Mouse (Mus musculus): ENCODE results near the gene Kcnq4. TPM values are rescaled to one million over a fixed set of nuclear protein-coding genes. Genes with fewer than 3 reads are reported as not detected.

Kcnq4 gene
- polyA plus RNA-seq, 1 experiment from 2014 or later, result 5.0 TPM

DNA sequence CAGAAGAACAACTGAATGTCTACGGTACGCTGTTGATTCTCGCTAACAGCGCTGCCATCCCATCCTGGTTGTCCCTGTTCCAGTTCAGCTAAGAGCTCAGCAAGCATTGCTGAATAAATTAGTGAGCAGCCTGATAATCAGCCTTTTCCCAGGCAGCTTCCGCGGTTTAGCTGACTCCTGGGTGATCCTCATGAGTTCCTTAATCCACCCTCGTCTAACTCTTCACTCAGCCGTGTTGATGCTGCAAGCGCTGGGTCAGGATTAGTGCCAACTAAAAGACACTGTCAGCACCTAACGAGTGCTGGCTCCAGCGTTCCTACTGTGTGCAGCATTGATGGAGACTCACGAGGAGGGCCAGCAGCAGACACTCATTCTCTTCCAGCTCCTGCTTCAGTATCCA is 77.4 kb downstream of the Kcnq4 start:
- 27% methylated on average over 12 of the region's 12 CpGs for WGBS
- Histone ChIP-seq H3K9ac (ENCODE audit: low read length) (no peak overlapping the region), H3K27ac (ENCODE audit: low read depth, low read length) (no peak overlapping the region), H3K4me2 (ENCODE audit: low read length) (no peak overlapping the region), H3K36me3 (ENCODE audit: control insufficient read depth, insufficient read depth, low read length) (no peaks in the 10 kb centered on the region), H3K27me3 (replicated peaks; ENCODE audit: control insufficient read depth, insufficient read depth, low read length) (peaks cover 14% of the 10 kb centered on the region), H3K4me3 (ENCODE audit: low read depth, low read length) (no peak overlapping the region), H3K4me1 (ENCODE audit: control insufficient read depth, insufficient read depth, low read length) (no peaks in the 10 kb centered on the region), H3K9me3 (replicated peaks; ENCODE audit: control insufficient read depth, low read length) (no peaks in the 10 kb centered on the region)
- no peak for DNase-seq (ENCODE audit: low spot score)
- ATAC-seq, result no peak

- no peaks in the 10 kb centered on the region for H3K4me1 ChIP-seq (ENCODE audit: control insufficient read depth, insufficient read depth, low read length)
- ATAC-seq, result no peak
- no peak overlapping the region for H3K27ac ChIP-seq (ENCODE audit: low read depth, low read length)
- WGBS, result 66% methylated on average over 5 of the region's 5 CpGs
- H3K36me3 ChIP-seq (ENCODE audit: control insufficient read depth, insufficient read depth, low read length), result no peaks in the 10 kb centered on the region
- H3K4me3 ChIP-seq (ENCODE audit: low read depth, low read length), result no peak overlapping the region
- no peak overlapping the region for H3K4me2 ChIP-seq (ENCODE audit: low read length)
- H3K9ac ChIP-seq (ENCODE audit: low read length), result no peak overlapping the region
- no peaks in the 10 kb centered on the region for H3K9me3 ChIP-seq (replicated peaks; ENCODE audit: control insufficient read depth, low read length)
- H3K27me3 ChIP-seq (replicated peaks; ENCODE audit: control insufficient read depth, insufficient read depth, low read length), result peaks cover 14% of the 10 kb centered on the region
- DNase-seq (ENCODE audit: low spot score), result no peak
Measured at GRCm38 (mm10) chr4:120669585-120669984, 78.8 kb downstream of the Kcnq4 start.

DNA sequence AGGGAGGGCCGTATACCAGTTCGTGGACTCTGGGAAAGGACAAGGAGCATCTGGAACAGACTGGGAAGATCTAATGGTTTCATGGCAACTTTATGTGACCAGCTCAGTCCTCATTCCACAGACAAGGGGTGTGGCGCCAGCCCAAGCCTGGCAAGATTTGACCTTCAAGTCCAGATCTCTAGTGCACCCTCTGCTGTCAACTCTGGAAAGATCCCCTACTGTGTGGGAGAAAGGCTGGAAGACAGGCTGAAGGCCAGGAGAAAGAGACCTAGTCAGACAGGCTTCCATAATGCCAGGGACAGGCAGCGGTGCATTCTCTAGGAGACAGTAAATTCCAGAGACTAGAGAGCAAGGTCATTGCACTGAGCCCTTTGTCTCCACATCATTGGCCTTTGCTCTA is 79.9 kb downstream of the Kcnq4 start:
- H3K4me2 ChIP-seq (ENCODE audit: low read length), result no peak overlapping the region
- H3K9me3 ChIP-seq (replicated peaks; ENCODE audit: control insufficient read depth, low read length), result no peaks in the 10 kb centered on the region
- no peak for DNase-seq (ENCODE audit: low spot score)
- ATAC-seq, result no peak
- H3K36me3 ChIP-seq (ENCODE audit: control insufficient read depth, insufficient read depth, low read length), result no peaks in the 10 kb centered on the region
- H3K4me1 ChIP-seq (ENCODE audit: control insufficient read depth, insufficient read depth, low read length), result no peaks in the 10 kb centered on the region
- H3K4me3 ChIP-seq (ENCODE audit: low read depth, low read length), result no peak overlapping the region
- 93% methylated on average over 4 of the region's 4 CpGs for WGBS
- H3K27ac ChIP-seq (ENCODE audit: low read depth, low read length), result no peak overlapping the region
- peaks cover 14% of the 10 kb centered on the region for H3K27me3 ChIP-seq (replicated peaks; ENCODE audit: control insufficient read depth, insufficient read depth, low read length)
- H3K9ac ChIP-seq (ENCODE audit: low read length), result no peak overlapping the region

DNA sequence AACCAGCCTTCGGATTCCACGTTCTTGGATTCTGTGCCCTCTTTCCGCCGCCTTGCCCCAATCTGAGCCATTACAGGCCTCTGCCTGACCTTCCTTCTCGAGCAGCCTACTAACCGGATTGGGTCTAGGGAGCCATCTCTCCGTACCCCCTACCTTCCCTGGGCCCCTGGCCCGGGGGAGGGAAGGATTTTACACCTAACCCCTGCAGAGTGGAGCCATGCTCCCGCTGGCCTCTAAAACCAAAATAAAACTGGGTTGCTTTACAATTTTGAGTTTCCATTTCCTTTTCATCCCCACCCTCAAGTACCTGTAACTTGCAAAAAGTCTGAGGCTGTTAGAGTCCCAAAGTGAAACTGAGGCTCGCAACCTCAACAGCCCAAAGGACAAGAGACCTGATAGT is 80.9 kb downstream of the Kcnq4 start:
- H3K27me3 ChIP-seq (replicated peaks; ENCODE audit: control insufficient read depth, insufficient read depth, low read length), result peaks cover 14% of the 10 kb centered on the region
- H3K9ac ChIP-seq (ENCODE audit: low read length), result peak overlapping the region; percentile 61; the same call in 1 of the 2 replicates
- no peaks in the 10 kb centered on the region for H3K9me3 ChIP-seq (replicated peaks; ENCODE audit: control insufficient read depth, low read length)
- no peak overlapping the region for H3K27ac ChIP-seq (ENCODE audit: low read depth, low read length)
- no peaks in the 10 kb centered on the region for H3K4me1 ChIP-seq (ENCODE audit: control insufficient read depth, insufficient read depth, low read length)
- peak overlapping the region; percentile 97 for H3K4me2 ChIP-seq (ENCODE audit: low read length)
- H3K36me3 ChIP-seq (ENCODE audit: control insufficient read depth, insufficient read depth, low read length), result no peaks in the 10 kb centered on the region
- ATAC-seq, result no peak
- H3K4me3 ChIP-seq (ENCODE audit: low read depth, low read length), result peak overlapping the region; percentile 45
- DNase-seq (ENCODE audit: low spot score), result no peak
- WGBS, result 10% methylated on average over 10 of the region's 10 CpGs

GRCm38 (mm10) chr4:120667045-120667501 is 81.3 kb downstream of the Kcnq4 start:
- peaks cover 14% of the 10 kb centered on the region for H3K27me3 ChIP-seq (replicated peaks; ENCODE audit: control insufficient read depth, insufficient read depth, low read length)

GRCm38 (mm10) chr4:120666358-120667024 is 81.9 kb downstream of the Kcnq4 start, which contains the start of gene Cited4:
TSS of gene Cited4 (plus strand) at chr4:120666572.
- Histone ChIP-seq H3K9ac (ENCODE audit: low read length) (peak within 1 kb of the TSS; percentile 61), H3K36me3 (ENCODE audit: control insufficient read depth, insufficient read depth, low read length) (no peaks in the 10 kb centered on the region), H3K27me3 (replicated peaks; ENCODE audit: control insufficient read depth, insufficient read depth, low read length) (peaks cover 14% of the 10 kb centered on the region), H3K4me1 (ENCODE audit: control insufficient read depth, insufficient read depth, low read length) (no peaks in the 10 kb centered on the region), H3K4me2 (ENCODE audit: low read length) (peak within 1 kb of the TSS; percentile 97), H3K27ac (ENCODE audit: low read depth, low read length) (no peak within 1 kb of the TSS), H3K9me3 (replicated peaks; ENCODE audit: control insufficient read depth, low read length) (no peaks in the 10 kb centered on the region), H3K4me3 (ENCODE audit: low read depth, low read length) (peak within 1 kb of the TSS; percentile 45)
- peak; percentile 90 for DNase-seq (ENCODE audit: low spot score)
- peak; percentile 90 for ATAC-seq
- WGBS, result under 1% methylated on average over 44 of the region's 50 CpGs

More at GRCm38 (mm10) chr4:120667045-120667501, 81.3 kb downstream of the Kcnq4 start:
- under 1% methylated on average over 49 of the region's 50 CpGs for WGBS
- peak; percentile 60 for DNase-seq (ENCODE audit: low spot score)
- H3K27ac ChIP-seq (ENCODE audit: low read depth, low read length), result no peak overlapping the region
- no peaks in the 10 kb centered on the region for H3K9me3 ChIP-seq (replicated peaks; ENCODE audit: control insufficient read depth, low read length)
- peak overlapping the region; percentile 45 for H3K4me3 ChIP-seq (ENCODE audit: low read depth, low read length)
- H3K4me2 ChIP-seq (ENCODE audit: low read length), result peak overlapping the region; percentile 97
- no peaks in the 10 kb centered on the region for H3K36me3 ChIP-seq (ENCODE audit: control insufficient read depth, insufficient read depth, low read length)
- peak overlapping the region; percentile 61 for H3K9ac ChIP-seq (ENCODE audit: low read length)
- H3K4me1 ChIP-seq (ENCODE audit: control insufficient read depth, insufficient read depth, low read length), result no peaks in the 10 kb centered on the region
- ATAC-seq, result peak; percentile 69

DNA sequence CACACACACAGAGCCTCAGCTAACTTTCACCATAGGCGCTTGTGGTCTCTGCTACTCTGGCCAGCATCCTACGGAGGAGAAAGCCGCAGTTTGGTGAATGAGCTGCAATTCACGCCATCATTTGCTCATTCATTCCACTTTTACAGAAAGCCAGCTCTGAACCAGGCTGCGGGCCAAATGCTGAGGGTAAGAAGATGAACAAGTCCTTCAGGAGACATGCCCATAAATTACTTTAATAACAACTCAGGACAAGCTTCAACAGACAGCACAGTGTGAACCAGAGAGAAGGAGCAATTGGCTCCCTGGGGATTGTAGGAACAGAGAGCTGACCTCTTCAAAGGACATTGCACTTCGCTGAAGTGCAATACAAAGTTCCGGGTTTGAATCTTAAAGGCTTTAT is 82.6 kb downstream of the Kcnq4 start:
- Histone ChIP-seq H3K4me1 (ENCODE audit: control insufficient read depth, insufficient read depth, low read length) (no peaks in the 10 kb centered on the region), H3K9ac (ENCODE audit: low read length) (no peak overlapping the region), H3K9me3 (replicated peaks; ENCODE audit: control insufficient read depth, low read length) (no peaks in the 10 kb centered on the region), H3K27ac (ENCODE audit: low read depth, low read length) (no peak overlapping the region), H3K27me3 (replicated peaks; ENCODE audit: control insufficient read depth, insufficient read depth, low read length) (peaks cover 14% of the 10 kb centered on the region), H3K36me3 (ENCODE audit: control insufficient read depth, insufficient read depth, low read length) (no peaks in the 10 kb centered on the region), H3K4me3 (ENCODE audit: low read depth, low read length) (no peak overlapping the region), H3K4me2 (ENCODE audit: low read length) (no peak overlapping the region)
- ATAC-seq (no peak), DNase-seq (ENCODE audit: low spot score) (peak; percentile 15)
- WGBS, result 59% methylated on average over 7 of the region's 7 CpGs

DNA sequence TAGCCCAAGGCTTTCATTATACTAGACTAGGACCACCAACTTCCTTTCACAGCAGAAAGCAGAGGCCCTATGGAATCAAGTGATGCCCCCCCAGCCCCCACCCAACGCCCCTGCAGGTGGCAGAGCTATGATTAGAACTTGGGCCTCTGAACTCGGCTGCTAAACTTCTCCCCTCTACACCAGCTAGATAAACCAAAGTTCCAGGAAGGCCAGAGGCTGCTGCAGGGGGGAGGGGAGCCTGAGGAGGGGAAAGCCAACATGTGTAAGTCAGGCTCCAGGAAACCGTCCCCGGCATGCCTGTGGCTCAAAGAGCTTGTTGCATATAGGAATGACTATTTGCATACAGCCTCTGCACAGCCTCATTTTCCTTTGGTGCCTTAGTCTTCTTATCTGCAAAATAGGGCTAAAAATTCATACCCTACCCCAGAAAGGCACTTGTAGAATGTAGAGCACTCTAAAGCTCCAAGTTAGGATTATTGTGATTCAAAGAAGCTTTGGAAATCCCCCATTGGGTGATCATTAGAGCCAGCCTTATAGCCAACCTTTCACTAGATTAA is 83.2 kb downstream of the Kcnq4 start:
- Histone ChIP-seq H3K27me3 (replicated peaks; ENCODE audit: control insufficient read depth, insufficient read depth, low read length) (peaks cover 14% of the 10 kb centered on the region), H3K36me3 (ENCODE audit: control insufficient read depth, insufficient read depth, low read length) (no peaks in the 10 kb centered on the region), H3K4me3 (ENCODE audit: low read depth, low read length) (no peak overlapping the region), H3K9me3 (replicated peaks; ENCODE audit: control insufficient read depth, low read length) (no peaks in the 10 kb centered on the region), H3K9ac (ENCODE audit: low read length) (no peak overlapping the region), H3K4me2 (ENCODE audit: low read length) (no peak overlapping the region), H3K4me1 (ENCODE audit: control insufficient read depth, insufficient read depth, low read length) (no peaks in the 10 kb centered on the region), H3K27ac (ENCODE audit: low read depth, low read length) (no peak overlapping the region)
- no peak for DNase-seq (ENCODE audit: low spot score)
- 41% methylated on average over 4 of the region's 4 CpGs for WGBS
- no peak for ATAC-seq

GRCm38 (mm10) chr4:120664601-120665000 is 83.8 kb downstream of the Kcnq4 start:
- WGBS, result 79% methylated on average over 2 of the region's 2 CpGs
- Histone ChIP-seq H3K36me3 (ENCODE audit: control insufficient read depth, insufficient read depth, low read length) (no peaks in the 10 kb centered on the region), H3K9me3 (replicated peaks; ENCODE audit: control insufficient read depth, low read length) (no peaks in the 10 kb centered on the region), H3K4me2 (ENCODE audit: low read length) (no peak overlapping the region), H3K9ac (ENCODE audit: low read length) (no peak overlapping the region), H3K27me3 (replicated peaks; ENCODE audit: control insufficient read depth, insufficient read depth, low read length) (peaks cover 14% of the 10 kb centered on the region), H3K27ac (ENCODE audit: low read depth, low read length) (no peak overlapping the region), H3K4me3 (ENCODE audit: low read depth, low read length) (no peak overlapping the region), H3K4me1 (ENCODE audit: control insufficient read depth, insufficient read depth, low read length) (no peaks in the 10 kb centered on the region)
- ATAC-seq, result no peak
- DNase-seq (ENCODE audit: low spot score), result no peak
